17 mouse cellular contexts compared by ENCODE assay signal in the genomic region with DNA sequence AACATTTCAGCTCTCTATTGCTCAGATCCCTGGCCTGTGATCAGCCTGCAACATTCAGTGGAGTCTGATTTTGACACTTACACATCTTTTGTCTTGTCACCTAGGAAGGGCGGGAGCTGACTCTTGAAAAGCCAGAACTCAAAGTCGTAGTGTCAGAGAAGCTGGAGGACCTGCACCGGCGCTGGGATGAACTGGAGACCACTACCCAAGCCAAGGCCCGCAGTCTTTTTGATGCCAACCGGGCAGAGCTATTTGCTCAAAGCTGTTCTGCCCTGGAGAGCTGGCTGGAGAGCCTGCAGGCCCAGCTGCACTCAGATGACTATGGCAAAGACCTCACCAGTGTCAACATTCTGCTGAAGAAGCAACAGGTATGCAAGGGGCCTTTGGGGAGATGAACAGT. TPM values are rescaled to one million over a fixed set of nuclear protein-coding genes. Genes with fewer than 3 reads are reported as not detected.
DNase-seq lines count a peak whose midpoint lies in the region; ATAC-seq lines count a peak whose summit lies in the region.
"Had no signal": no experiment of that assay in that cellular context is flagged by ENCODE, and none has a peak within 500 bp of the region (broad histone marks: within the 10 kb centered on the region; RNA-seq: fewer than 3 reads in every experiment).

No protein-coding gene starts in this region.

- ATAC-seq in embryonic facial prominence, embryonic 13.5 days (ENCODE audit: insufficient number of reproducible peaks, insufficient read depth, low FRiP score, low TSS enrichment, low read depth) = no peak
- ATAC-seq: forebrain, embryonic 14.5 days; forebrain, embryonic 16.5 days had no signal

- H3K4me2 ChIP-seq in embryonic facial prominence, embryonic 13.5 days = no peak overlapping the region
- H3K4me2 ChIP-seq: embryonic facial prominence, embryonic 12.5 days; embryonic facial prominence, embryonic 15.5 days had no signal

- WGBS in embryonic facial prominence, embryonic 13.5 days = 92% methylated on average over 6 of the region's 6 CpGs
- 89% methylated on average over 6 of the region's 6 CpGs for WGBS in embryonic facial prominence, embryonic 10.5 days

- no peaks in the 10 kb centered on the region for H3K27me3 ChIP-seq in embryonic facial prominence, embryonic 13.5 days
- no peaks in the 10 kb centered on the region for H3K27me3 ChIP-seq in embryonic facial prominence, embryonic 10.5 days (replicated peaks; ENCODE audit: low read depth, poor library complexity, severe bottlenecking)
- H3K27me3 ChIP-seq: embryonic facial prominence, embryonic 12.5 days; embryonic facial prominence, embryonic 15.5 days had no signal

- DNase-seq in embryonic facial prominence, embryonic 10.5 days (ENCODE audit: low spot score) = no peak
- peak; percentile 61 for DNase-seq in heart, adult 11 months
- no peak for DNase-seq in heart, adult 8-10 months (ENCODE audit: low spot score)
- DNase-seq: adrenal gland, postnatal 10 days; adrenal gland, postnatal 25 days; cerebellum, adult 11 months; cerebellum, adult 9-10 months; cerebellum, postnatal 36 days; embryo, embryonic 11 days had no signal

- no peaks in the 10 kb centered on the region for H3K9me3 ChIP-seq in embryonic facial prominence, embryonic 13.5 days
- no peaks in the 10 kb centered on the region for H3K9me3 ChIP-seq in embryonic facial prominence, embryonic 10.5 days
- H3K9me3 ChIP-seq: embryonic facial prominence, embryonic 12.5 days; embryonic facial prominence, embryonic 15.5 days; forebrain, embryonic 10.5 days had no signal

- no peak overlapping the region for H3K27ac ChIP-seq in embryonic facial prominence, embryonic 13.5 days
- H3K27ac ChIP-seq in embryonic facial prominence, embryonic 10.5 days (replicated peaks) = no peak overlapping the region
- H3K27ac ChIP-seq: embryonic facial prominence, embryonic 12.5 days; embryonic facial prominence, embryonic 15.5 days; forebrain, embryonic 10.5 days had no signal

- H3K4me3 ChIP-seq in embryonic facial prominence, embryonic 13.5 days = no peak overlapping the region
- H3K4me3 ChIP-seq in embryonic facial prominence, embryonic 10.5 days = no peak overlapping the region
- H3K4me3 ChIP-seq: embryonic facial prominence, embryonic 12.5 days; embryonic facial prominence, embryonic 15.5 days; erythroblast, embryonic 14.5 days; forebrain, embryonic 10.5 days had no signal

- H3K36me3 ChIP-seq in embryonic facial prominence, embryonic 13.5 days = peaks cover 34% of the 10 kb centered on the region
- H3K36me3 ChIP-seq in embryonic facial prominence, embryonic 10.5 days (replicated peaks) = peaks cover 85% of the 10 kb centered on the region
- H3K36me3 ChIP-seq: embryonic facial prominence, embryonic 15.5 days had no signal

- H3K9ac ChIP-seq in embryonic facial prominence, embryonic 13.5 days = 0 out of 2 replicates have a peak overlapping the region, but pooled peaks have one; percentile 11
- H3K9ac ChIP-seq: embryonic facial prominence, embryonic 12.5 days; embryonic facial prominence, embryonic 15.5 days had no signal

- H3K4me1 ChIP-seq in embryonic facial prominence, embryonic 13.5 days = 0 out of 2 replicates have a peak, but pooled peaks cover 4% of the 10 kb centered on the region
- H3K4me1 ChIP-seq in embryonic facial prominence, embryonic 10.5 days = no peaks in the 10 kb centered on the region
- H3K4me1 ChIP-seq: embryonic facial prominence, embryonic 15.5 days; forebrain, embryonic 10.5 days had no signal

RNA-seq across cellular contexts. Expression of gene Rbm4b, which starts 14.1 kb away (rescaled TPM):
- 107 and 114 TPM in 2 replicates for polyA plus RNA-seq in embryonic facial prominence, embryonic 13.5 days (2015; fragmentation: Nextera tagmentation; extraction: Ambion mirVana)
- 102 and 114 TPM in 2 replicates for polyA plus RNA-seq in embryonic facial prominence, embryonic 10.5 days (2016; fragmentation: Nextera tagmentation; extraction: Ambion mirVana)
- total RNA-seq in heart, adult 8-10 months (2022) = 1 to 10 TPM; 5.4 to 8.1 (median 6.3) TPM

RNA-seq across cellular contexts. Expression of gene Sptbn2, which starts 31.3 kb away (rescaled TPM):
- 2.6 and 2.9 TPM in 2 replicates for polyA plus RNA-seq in embryonic facial prominence, embryonic 13.5 days (2015; fragmentation: Nextera tagmentation; extraction: Ambion mirVana)
- polyA plus RNA-seq in embryonic facial prominence, embryonic 10.5 days (2016; fragmentation: Nextera tagmentation; extraction: Ambion mirVana) = 7.7 and 8.9 TPM in 2 replicates
- total RNA-seq in heart, adult 8-10 months (2022) = under 1 TPM; 0.22 to 0.91 (median 0.50) TPM
- polyA plus RNA-seq: erythroblast, embryonic 14.5 days had no signal

RNA-seq across cellular contexts. Expression of gene Gm960, which starts 43.8 kb away (rescaled TPM):
- polyA plus RNA-seq in embryonic facial prominence, embryonic 13.5 days (2015; fragmentation: Nextera tagmentation; extraction: Ambion mirVana) = 5.2 and 8.0 TPM in 2 replicates
- polyA plus RNA-seq in embryonic facial prominence, embryonic 10.5 days (2016; fragmentation: Nextera tagmentation; extraction: Ambion mirVana) = 2.0 and 2.6 TPM in 2 replicates
- not detected for total RNA-seq in heart, adult 8-10 months (2022)
- total RNA-seq: adrenal gland, postnatal 25 days; common myeloid progenitor, adult 5-6 weeks had no signal

RNA-seq across cellular contexts. Expression of gene Rbm4, which starts 51.5 kb away (rescaled TPM):
- polyA plus RNA-seq in embryonic facial prominence, embryonic 13.5 days (2015; fragmentation: Nextera tagmentation; extraction: Ambion mirVana) = 82.5 and 98.2 TPM in 2 replicates
- polyA plus RNA-seq in embryonic facial prominence, embryonic 10.5 days (2016; fragmentation: Nextera tagmentation; extraction: Ambion mirVana) = 92.1 and 99.5 TPM in 2 replicates
- 10 to 100 TPM; 38.2 to 44.5 (median 43.4) TPM for total RNA-seq in heart, adult 8-10 months (2022)
